Mouse (Mus musculus): Measurements from ENCODE around the gene Vps8. TPM values are rescaled to one million over a fixed set of nuclear protein-coding genes. Genes with fewer than 3 reads are reported as not detected.

Gene Vps8
- polyA plus RNA-seq, 1 experiment from 2014 or later: 50.5 TPM

DNA sequence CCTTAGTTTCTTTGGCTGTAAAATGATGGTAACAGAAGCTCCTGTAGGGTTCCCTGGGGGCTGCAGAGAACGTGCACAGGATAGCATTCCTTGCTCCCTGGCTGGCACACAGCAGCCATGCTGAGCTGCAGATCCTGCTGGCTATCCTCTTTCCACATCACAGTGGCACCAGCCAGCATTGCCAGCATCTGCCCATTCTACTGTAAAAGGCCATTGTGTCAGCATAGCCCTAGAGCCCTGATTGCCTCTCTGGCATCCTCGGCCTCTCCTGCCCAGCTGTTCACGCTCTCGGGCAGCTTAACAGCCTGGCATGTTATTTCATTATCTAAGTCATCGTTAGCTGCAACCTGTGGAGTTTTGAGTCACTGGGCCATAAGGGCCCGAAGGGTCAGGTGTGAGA lies 204.3 kb downstream of the Vps8 start:
- Histone ChIP-seq H3K27ac (no peak overlapping the region), H3K4me3 (ENCODE audit: inconsistent target) (no peak overlapping the region), H3K36me3 (ENCODE audit: inconsistent target) (no peaks in the 10 kb centered on the region), H3K79me2 (ENCODE audit: inconsistent target) (no peaks in the 10 kb centered on the region)
- 91% methylated on average over 6 of the region's 6 CpGs for WGBS (ENCODE audit: missing documents)

DNA sequence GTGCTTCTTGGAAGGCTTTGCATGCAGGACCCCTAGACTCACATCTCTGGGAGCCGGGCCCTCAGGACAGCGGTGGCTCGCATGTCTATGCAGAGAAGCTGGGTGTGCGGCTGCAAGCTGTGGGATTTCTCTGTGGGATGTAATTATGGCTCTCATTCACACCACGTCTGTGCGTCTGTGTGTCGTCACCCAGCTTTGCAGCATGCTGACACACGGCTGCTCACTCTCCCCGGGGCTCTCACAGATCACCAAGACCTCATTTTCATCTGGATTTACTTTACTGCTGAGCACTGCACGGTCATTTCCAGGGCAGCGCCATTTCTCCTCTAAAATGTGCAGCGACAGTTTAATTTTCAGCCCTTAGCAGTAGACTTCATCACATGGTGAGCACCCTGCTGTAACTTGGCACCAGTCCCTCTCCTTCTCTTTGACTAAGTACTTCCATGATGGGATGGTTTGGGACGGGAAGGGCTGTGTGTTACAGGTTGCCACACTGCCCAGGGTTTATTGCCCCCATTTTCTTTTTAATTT lies 205.2 kb downstream of the Vps8 start:
- Histone ChIP-seq H3K4me3 (ENCODE audit: inconsistent target) (no peak overlapping the region), H3K79me2 (ENCODE audit: inconsistent target) (no peaks in the 10 kb centered on the region), H3K36me3 (ENCODE audit: inconsistent target) (no peaks in the 10 kb centered on the region), H3K27ac (no peak overlapping the region)
- WGBS (ENCODE audit: missing documents): 95% methylated on average over 12 of the region's 13 CpGs

- 6% methylated on average over 4 of the region's 4 CpGs for WGBS (ENCODE audit: missing documents)
- Histone ChIP-seq H3K4me3 (ENCODE audit: inconsistent target) (no peak overlapping the region), H3K79me2 (ENCODE audit: inconsistent target) (no peaks in the 10 kb centered on the region), H3K27ac (peak overlapping the region; percentile 60), H3K36me3 (ENCODE audit: inconsistent target) (no peaks in the 10 kb centered on the region)
Observed at GRCm38 (mm10) chr16:21630614-21631013, 207.7 kb downstream of the Vps8 start.

- Histone ChIP-seq H3K4me3 (ENCODE audit: inconsistent target) (no peak overlapping the region), H3K36me3 (ENCODE audit: inconsistent target) (no peaks in the 10 kb centered on the region), H3K79me2 (ENCODE audit: inconsistent target) (no peaks in the 10 kb centered on the region), H3K27ac (peak overlapping the region; percentile 60; the same call in 1 of the 2 replicates)
- WGBS (ENCODE audit: missing documents): 74% methylated on average over 4 of the region's 4 CpGs
Observed at GRCm38 (mm10) chr16:21631815-21632222, 208.9 kb downstream of the Vps8 start.

GRCm38 (mm10) chr16:21634460-21634859 lies 211.5 kb downstream of the Vps8 start:
- no peak overlapping the region for H3K27ac ChIP-seq
- H3K79me2 ChIP-seq (ENCODE audit: inconsistent target): no peaks in the 10 kb centered on the region
- no peaks in the 10 kb centered on the region for H3K36me3 ChIP-seq (ENCODE audit: inconsistent target)
- no peak overlapping the region for H3K4me3 ChIP-seq (ENCODE audit: inconsistent target)

DNA sequence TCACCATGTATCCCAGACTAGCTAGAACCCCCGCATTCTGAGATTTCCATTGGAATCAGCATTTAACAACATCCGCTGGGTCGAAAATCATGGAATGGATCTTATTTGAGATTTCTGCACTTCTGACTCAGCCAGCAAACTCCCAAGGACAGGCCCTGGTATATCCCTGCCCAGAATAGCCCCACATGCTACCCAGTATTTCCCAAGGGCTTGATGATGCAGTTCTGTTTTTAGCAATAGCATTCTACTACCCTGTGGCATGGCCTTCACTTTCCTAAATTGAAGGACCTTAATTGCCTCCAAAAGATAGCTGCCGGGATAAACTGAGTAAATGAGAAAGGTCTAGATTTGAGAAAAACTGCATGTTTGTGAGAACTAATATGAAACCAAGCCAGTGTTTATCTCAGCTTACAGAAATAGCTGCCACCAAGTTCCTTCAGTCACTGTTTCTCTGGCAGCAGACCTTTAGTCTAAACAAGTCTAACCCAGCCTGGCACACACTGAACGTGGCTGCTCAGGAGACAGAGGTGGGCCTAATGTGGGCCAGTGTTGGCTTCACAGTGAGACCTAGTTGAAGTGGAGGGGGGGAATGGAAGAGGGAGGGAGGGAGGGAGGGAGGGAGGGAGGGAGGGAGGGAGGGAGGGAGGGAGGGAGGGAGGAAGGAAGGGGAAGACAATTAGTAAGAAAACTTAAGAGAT lies 213.4 kb downstream of the Vps8 start:
- no peak overlapping the region for H3K4me3 ChIP-seq (ENCODE audit: inconsistent target)
- no peak overlapping the region for H3K27ac ChIP-seq
- H3K36me3 ChIP-seq (ENCODE audit: inconsistent target): no peaks in the 10 kb centered on the region
- H3K79me2 ChIP-seq (ENCODE audit: inconsistent target): no peaks in the 10 kb centered on the region
- WGBS (ENCODE audit: missing documents): 89% methylated on average over 5 of the region's 5 CpGs

DNA sequence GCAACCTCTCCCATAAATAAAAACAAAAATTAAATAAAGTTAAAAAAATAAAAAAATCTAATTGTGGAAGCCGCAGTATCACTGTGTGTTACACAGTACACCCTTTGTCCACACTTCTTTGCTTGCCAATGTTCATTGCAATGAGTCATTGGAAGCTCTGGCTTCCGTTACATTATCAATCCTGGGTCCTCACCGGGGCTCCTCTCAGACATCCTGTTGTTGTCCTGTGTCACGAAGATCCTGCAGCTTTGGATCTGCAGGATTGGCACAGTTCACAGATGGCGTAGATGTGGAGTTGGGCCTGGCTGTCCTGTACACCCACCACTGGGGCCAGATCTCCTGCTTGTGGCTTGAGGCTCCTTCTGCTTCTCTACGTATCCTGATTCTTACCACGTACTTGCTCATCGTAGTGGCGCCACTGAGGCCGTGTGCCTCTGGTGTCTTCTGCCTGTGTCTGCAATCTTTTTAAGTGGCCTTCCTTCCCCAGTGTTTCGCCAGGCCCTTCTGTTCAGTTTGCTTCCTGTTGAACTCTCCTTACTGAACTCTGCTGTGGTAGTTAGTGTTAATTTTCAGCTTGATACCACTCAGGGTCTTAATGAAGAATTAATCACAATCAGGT lies 214.4 kb downstream of the Vps8 start:
- 75% methylated on average over 10 of the region's 11 CpGs for WGBS (ENCODE audit: missing documents)
- Histone ChIP-seq H3K36me3 (ENCODE audit: inconsistent target) (no peaks in the 10 kb centered on the region), H3K79me2 (ENCODE audit: inconsistent target) (no peaks in the 10 kb centered on the region), H3K27ac (no peak overlapping the region), H3K4me3 (ENCODE audit: inconsistent target) (no peak overlapping the region)

GRCm38 (mm10) chr16:21640766-21641499 lies 218.0 kb downstream of the Vps8 start:
- WGBS (ENCODE audit: missing documents): 74% methylated on average over 7 of the region's 7 CpGs
- peak overlapping the region; percentile 68 for H3K27ac ChIP-seq
- H3K36me3 ChIP-seq (ENCODE audit: inconsistent target): no peaks in the 10 kb centered on the region
- H3K4me3 ChIP-seq (ENCODE audit: inconsistent target): no peak overlapping the region
- no peaks in the 10 kb centered on the region for H3K79me2 ChIP-seq (ENCODE audit: inconsistent target)

DNA sequence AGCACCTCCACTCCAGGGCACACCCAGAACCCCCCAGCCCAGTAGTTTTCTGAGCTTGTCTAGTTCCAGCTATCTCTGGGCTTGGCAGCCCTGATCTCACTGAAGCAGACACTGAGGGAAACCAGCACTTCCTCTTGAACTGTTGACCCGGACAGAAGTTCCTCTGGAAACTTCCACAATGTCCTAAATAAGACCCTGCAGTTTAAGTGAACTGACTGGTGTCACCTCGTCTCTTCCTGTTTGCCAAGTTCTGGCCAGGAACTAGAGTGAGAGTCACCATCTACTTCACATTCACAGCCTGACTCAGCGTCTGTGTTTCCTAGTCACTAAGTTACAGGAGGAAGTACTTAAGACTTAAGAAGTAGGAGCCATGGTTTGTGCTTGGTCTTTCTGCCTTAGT lies 219.0 kb downstream of the Vps8 start:
- no peaks in the 10 kb centered on the region for H3K79me2 ChIP-seq (ENCODE audit: inconsistent target)
- no peaks in the 10 kb centered on the region for H3K36me3 ChIP-seq (ENCODE audit: inconsistent target)
- no peak overlapping the region for H3K4me3 ChIP-seq (ENCODE audit: inconsistent target)
- H3K27ac ChIP-seq: peak overlapping the region; percentile 68
- WGBS (ENCODE audit: missing documents): 0% methylated on average over 3 of the region's 3 CpGs

GRCm38 (mm10) chr16:21642906-21643305 lies 220.0 kb downstream of the Vps8 start:
- WGBS (ENCODE audit: missing documents): 99% methylated on average over 5 of the region's 5 CpGs
- peak overlapping the region; percentile 59 for H3K27ac ChIP-seq
- no peak overlapping the region for H3K4me3 ChIP-seq (ENCODE audit: inconsistent target)
- no peaks in the 10 kb centered on the region for H3K79me2 ChIP-seq (ENCODE audit: inconsistent target)
- no peaks in the 10 kb centered on the region for H3K36me3 ChIP-seq (ENCODE audit: inconsistent target)

GRCm38 (mm10) chr16:21643621-21644041 lies 220.7 kb downstream of the Vps8 start:
- Histone ChIP-seq H3K36me3 (ENCODE audit: inconsistent target) (no peaks in the 10 kb centered on the region), H3K79me2 (ENCODE audit: inconsistent target) (no peaks in the 10 kb centered on the region), H3K27ac (no peak overlapping the region), H3K4me3 (ENCODE audit: inconsistent target) (no peak overlapping the region)
- 100% methylated on average over 2 of the region's 2 CpGs for WGBS (ENCODE audit: missing documents)

DNA sequence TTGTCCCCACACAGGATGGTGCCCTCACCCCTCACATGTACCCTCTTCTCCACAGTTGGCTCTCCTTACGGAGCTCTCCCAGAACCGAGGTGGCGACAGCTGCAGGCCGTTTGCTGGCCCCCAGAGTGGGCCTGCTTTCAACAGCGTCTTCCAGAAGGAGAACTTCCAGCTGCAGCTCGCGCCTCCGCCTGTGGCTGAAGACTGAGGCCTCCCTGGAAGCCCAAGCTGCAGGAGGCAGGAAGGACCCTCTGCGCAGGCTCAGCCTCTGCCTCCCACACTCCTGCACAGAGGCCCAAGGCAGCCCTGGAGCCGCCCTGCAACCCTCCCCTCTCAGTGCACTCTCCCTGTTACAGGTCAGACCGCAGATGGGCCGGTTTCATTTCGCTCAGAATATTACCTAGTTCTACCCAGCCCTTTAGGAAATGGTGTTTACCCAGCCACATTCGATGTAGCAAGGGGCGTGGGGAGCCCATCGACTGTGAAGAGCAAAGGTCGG lies 221.2 kb downstream of the Vps8 start:
- Histone ChIP-seq H3K4me3 (ENCODE audit: inconsistent target) (no peak overlapping the region), H3K27ac (no peak overlapping the region), H3K79me2 (ENCODE audit: inconsistent target) (no peaks in the 10 kb centered on the region), H3K36me3 (ENCODE audit: inconsistent target) (no peaks in the 10 kb centered on the region)
- 84% methylated on average over 17 of the region's 17 CpGs for WGBS (ENCODE audit: missing documents)

- H3K36me3 ChIP-seq (ENCODE audit: inconsistent target): no peaks in the 10 kb centered on the region
- WGBS (ENCODE audit: missing documents): 100% methylated on average over 3 of the region's 3 CpGs
- no peaks in the 10 kb centered on the region for H3K79me2 ChIP-seq (ENCODE audit: inconsistent target)
- no peak overlapping the region for H3K4me3 ChIP-seq (ENCODE audit: inconsistent target)
- no peak overlapping the region for H3K27ac ChIP-seq
Observed at GRCm38 (mm10) chr16:21644574-21644973, 221.7 kb downstream of the Vps8 start.

DNA sequence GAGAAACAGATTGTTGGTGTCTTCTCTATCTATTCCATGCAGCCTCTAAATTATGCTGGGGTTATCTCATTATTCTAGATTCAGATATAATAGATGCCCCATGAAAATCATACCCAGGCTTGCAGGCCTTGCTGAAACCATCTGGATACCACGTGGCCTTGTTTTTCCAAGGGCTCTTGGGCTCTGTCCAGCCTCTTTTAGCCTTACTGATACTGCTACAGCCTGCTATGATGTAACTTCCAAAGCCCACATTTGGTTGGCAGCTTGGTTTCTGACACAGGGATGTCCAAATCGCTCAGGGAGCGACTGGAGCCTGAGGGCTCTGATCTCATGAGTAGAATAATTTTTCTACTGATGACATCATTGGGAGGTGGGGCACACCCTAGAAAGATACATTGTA lies 223.0 kb downstream of the Vps8 start:
- H3K36me3 ChIP-seq (ENCODE audit: inconsistent target): no peaks in the 10 kb centered on the region
- WGBS (ENCODE audit: missing documents): 100% methylated on average over 3 of the region's 3 CpGs

GRCm38 (mm10) chr16:21646496-21646895 lies 223.6 kb downstream of the Vps8 start:
- Histone ChIP-seq H3K4me3 (ENCODE audit: inconsistent target) (no peak overlapping the region), H3K79me2 (ENCODE audit: inconsistent target) (no peaks in the 10 kb centered on the region), H3K36me3 (ENCODE audit: inconsistent target) (no peaks in the 10 kb centered on the region), H3K27ac (no peak overlapping the region)
- WGBS (ENCODE audit: missing documents): 97% methylated on average over 3 of the region's 3 CpGs

More for the DNA sequence above, 223.0 kb downstream of the Vps8 start:
- H3K27ac ChIP-seq: no peak overlapping the region
- no peak overlapping the region for H3K4me3 ChIP-seq (ENCODE audit: inconsistent target)
- H3K79me2 ChIP-seq (ENCODE audit: inconsistent target): no peaks in the 10 kb centered on the region
